Mouse (Mus musculus): ENCODE measurements at regions not wholly inside any gene's neighbourhood (a gene's known extent, or its start where the extent isn't known, plus 50 kb on each side); places are given as distances from the start of the nearest gene placed in this dataset.

- DNase-seq (ENCODE audit: low spot score in 2 of 2): no peak
Measured at GRCm38 (mm10) chr11:33061570-33061969, 85.6 kb downstream of the Fgf18 start.

GRCm38 (mm10) chr11:33060352-33060751 lies 86.8 kb downstream of the Fgf18 start:
- no peak for DNase-seq (ENCODE audit: low spot score in 2 of 2)

- no peak for DNase-seq (ENCODE audit: low spot score in 2 of 2)
Measured at GRCm38 (mm10) chr11:33050216-33050615, 97.0 kb downstream of the Fgf18 start.

- no peak for DNase-seq (ENCODE audit: low spot score in 2 of 2)
Measured at GRCm38 (mm10) chr11:33039854-33040792, 107.1 kb downstream of the Fgf18 start.

GRCm38 (mm10) chr11:33036367-33036766 lies 110.8 kb downstream of the Fgf18 start:
- DNase-seq (ENCODE audit: low spot score in 2 of 2): no peak

GRCm38 (mm10) chr11:33028920-33029319 lies 118.3 kb downstream of the Fgf18 start:
- DNase-seq (ENCODE audit: low spot score in 2 of 2): no peak

- no peak for DNase-seq (ENCODE audit: low spot score in 2 of 2)
Measured at GRCm38 (mm10) chr11:33027121-33027520, 120.1 kb downstream of the Fgf18 start.

GRCm38 (mm10) chr11:33013229-33014185 lies 133.7 kb downstream of the Fgf18 start:
- no peak for DNase-seq (ENCODE audit: low spot score in 2 of 2)

- no peak for DNase-seq (ENCODE audit: low spot score in 2 of 2)
Measured at GRCm38 (mm10) chr11:33012384-33013160, 134.6 kb downstream of the Fgf18 start.

GRCm38 (mm10) chr11:33008611-33009010 lies 138.6 kb downstream of the Fgf18 start:
- DNase-seq (ENCODE audit: low spot score in 2 of 2): no peak

GRCm38 (mm10) chr11:33007826-33008530 lies 139.2 kb downstream of the Fgf18 start:
- no peak for DNase-seq (ENCODE audit: low spot score in 2 of 2)

- DNase-seq (ENCODE audit: low spot score in 2 of 2): no peak
Measured at GRCm38 (mm10) chr11:33007366-33007765, 139.8 kb downstream of the Fgf18 start.

- peak in 1 of 2 experiments; percentile 3 for DNase-seq (ENCODE audit: low spot score in 2 of 2)
Measured at GRCm38 (mm10) chr11:33005183-33005582, 142.0 kb downstream of the Fgf18 start.

- DNase-seq (ENCODE audit: low spot score in 2 of 2): no peak
Measured at GRCm38 (mm10) chr11:33004603-33005002, 142.6 kb downstream of the Fgf18 start.

GRCm38 (mm10) chr11:32999684-33000255 lies 147.4 kb downstream of the Fgf18 start:
- DNase-seq (ENCODE audit: low spot score in 2 of 2): no peak

- peak; percentile 53 to 55 for DNase-seq (ENCODE audit: low spot score in 2 of 2)
Measured at GRCm38 (mm10) chr11:32998687-32999605, 148.3 kb downstream of the Fgf18 start.

GRCm38 (mm10) chr11:32994391-32994790 lies 152.8 kb downstream of the Fgf18 start:
- DNase-seq (ENCODE audit: low spot score in 2 of 2): no peak

GRCm38 (mm10) chr11:32993439-32993838 lies 153.8 kb downstream of the Fgf18 start:
- DNase-seq (ENCODE audit: low spot score in 2 of 2): no peak

GRCm38 (mm10) chr11:32991036-32991616 lies 156.1 kb downstream of the Fgf18 start:
- no peak for DNase-seq (ENCODE audit: low spot score in 2 of 2)

All from right cerebral cortex, adult 2 months (tissue).